Mouse (Mus musculus): Measurements from ENCODE around the gene Capn2. TPM values are rescaled to one million over a fixed set of nuclear protein-coding genes. Genes with fewer than 3 reads are reported as not detected.

Capn2 gene
- total and polyA plus RNA-seq, 3 experiments: 28.0 to 65.3 (median 63.9) TPM

GRCm38 (mm10) chr1:182497736-182498135 lies 19.7 kb downstream of the Capn2 start:
- peaks cover 12% of the 10 kb centered on the region; the same call in 1 of the 2 replicates for H3K36me3 ChIP-seq (ENCODE audit: control insufficient read depth, insufficient read depth, low read length)
- WGBS: 19% methylated on average over 4 of the region's 4 CpGs
- no peak overlapping the region for H3K4me3 ChIP-seq
- H3K79me2 ChIP-seq (replicated peaks; ENCODE audit: control insufficient read depth, insufficient read depth, low read length): peaks cover 1% of the 10 kb centered on the region
- no peaks in the 10 kb centered on the region for H3K27me3 ChIP-seq (ENCODE audit: control insufficient read depth, insufficient read depth, low read length)
- peak overlapping the region; percentile 53 for H3K27ac ChIP-seq
- no peak overlapping the region for H3K9ac ChIP-seq (ENCODE audit: low read depth, low read length)
- intact Hi-C loops (cut with DNase I): no loop called here
- no peak for TF ChIP-seq EP300 (IDR thresholded peaks at IDR 0.05; ENCODE audit: insufficient read depth, low read depth, low read length)
- TF ChIP-seq POLR2A (IDR thresholded peaks at IDR 0.05; ENCODE audit: insufficient read depth, low read depth, low read length): no peak
- TF ChIP-seq CTCF (IDR thresholded peaks at IDR 0.05): no peak
- no peak for DNase-seq
- H3K4me1 ChIP-seq (ENCODE audit: control insufficient read depth, insufficient read depth, low read length): peaks cover 57% of the 10 kb centered on the region

DNA sequence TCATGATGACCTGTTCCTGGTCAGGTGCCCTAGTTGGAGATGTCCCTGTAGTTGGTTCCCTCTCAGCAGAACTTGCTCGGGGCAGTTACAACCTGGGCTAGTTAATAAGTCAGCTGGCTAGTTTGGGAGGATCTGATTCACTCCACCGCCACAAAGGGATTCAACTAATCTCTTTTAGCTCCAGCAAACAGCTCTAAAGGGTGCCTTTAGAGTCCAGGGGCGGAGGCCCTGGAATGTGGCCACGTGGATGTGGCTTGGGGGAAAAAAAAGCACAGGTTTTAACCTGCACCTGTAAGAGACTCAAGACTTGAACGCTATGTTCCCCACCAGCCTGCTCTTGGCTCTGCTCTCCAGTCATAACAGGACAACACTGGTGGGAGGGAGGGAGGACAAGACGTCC lies 20.7 kb downstream of the Capn2 start:
- DNase-seq: no peak
- Histone ChIP-seq H3K36me3 (ENCODE audit: control insufficient read depth, insufficient read depth, low read length) (peaks cover 12% of the 10 kb centered on the region; the same call in 1 of the 2 replicates), H3K4me3 (no peak overlapping the region), H3K9ac (ENCODE audit: low read depth, low read length) (no peak overlapping the region), H3K79me2 (replicated peaks; ENCODE audit: control insufficient read depth, insufficient read depth, low read length) (peaks cover 1% of the 10 kb centered on the region), H3K27me3 (ENCODE audit: control insufficient read depth, insufficient read depth, low read length) (no peaks in the 10 kb centered on the region), H3K4me1 (ENCODE audit: control insufficient read depth, insufficient read depth, low read length) (peaks cover 57% of the 10 kb centered on the region), H3K27ac (no peak overlapping the region; the same call in 1 of the 2 replicates)
- WGBS: 57% methylated on average over 6 of the region's 6 CpGs
- TF ChIP-seq POLR2A (IDR thresholded peaks at IDR 0.05; ENCODE audit: insufficient read depth, low read depth, low read length) (no peak), CTCF (IDR thresholded peaks at IDR 0.05) (no peak), EP300 (IDR thresholded peaks at IDR 0.05; ENCODE audit: insufficient read depth, low read depth, low read length) (0 out of 2 replicates have a peak, but pooled peaks have one; percentile 33)
- intact Hi-C loops (cut with DNase I): no loop called here

DNA sequence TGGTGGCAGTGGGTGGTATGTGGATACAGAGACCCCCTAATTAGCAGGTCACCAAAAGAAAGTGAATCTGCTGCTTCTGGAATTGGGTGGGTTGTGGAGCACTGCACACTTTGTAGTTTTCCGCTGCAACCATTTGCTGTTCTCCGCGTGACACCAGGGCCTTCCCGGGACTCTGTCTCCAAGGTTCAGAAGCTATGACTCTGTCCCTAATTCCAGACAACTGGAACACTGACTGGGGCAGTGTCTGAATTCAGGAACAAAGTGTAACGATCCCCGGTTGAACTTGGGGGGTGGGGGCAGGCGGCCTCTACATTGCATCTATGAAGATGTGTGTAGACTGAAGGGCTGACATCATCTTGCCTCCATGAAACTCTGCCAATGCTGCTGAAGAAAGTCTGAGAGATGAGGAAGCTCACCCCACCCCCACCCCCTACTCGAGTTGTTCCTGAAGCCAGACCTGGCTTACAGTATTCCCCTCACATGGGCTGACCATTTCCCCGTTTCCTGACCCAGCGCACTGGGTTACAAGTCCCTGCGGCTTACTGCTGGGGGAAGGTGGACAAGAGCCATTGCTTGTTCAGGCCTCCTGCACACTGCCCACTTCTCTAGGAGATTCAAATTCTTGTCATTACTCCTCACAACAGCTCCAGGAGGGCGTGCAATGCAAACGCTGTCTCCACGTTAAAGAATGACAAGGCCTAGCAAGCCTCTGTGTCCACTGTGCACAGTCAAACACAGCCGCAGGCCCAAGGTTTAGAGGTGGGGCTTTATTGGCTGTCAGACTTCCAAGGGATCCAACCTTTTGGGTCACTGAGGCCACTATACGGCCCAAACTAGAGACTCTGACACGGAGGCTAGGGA lies 22.9 kb downstream of the Capn2 start:
- Histone ChIP-seq H3K27me3 (ENCODE audit: control insufficient read depth, insufficient read depth, low read length) (no peaks in the 10 kb centered on the region), H3K9ac (ENCODE audit: low read depth, low read length) (no peak overlapping the region), H3K4me3 (no peak overlapping the region), H3K36me3 (ENCODE audit: control insufficient read depth, insufficient read depth, low read length) (peaks cover 11% of the 10 kb centered on the region; the same call in 1 of the 2 replicates), H3K27ac (peak overlapping the region; percentile 13), H3K4me1 (ENCODE audit: control insufficient read depth, insufficient read depth, low read length) (peaks cover 45% of the 10 kb centered on the region), H3K79me2 (replicated peaks; ENCODE audit: control insufficient read depth, insufficient read depth, low read length) (peaks cover 1% of the 10 kb centered on the region)
- DNase-seq: no peak
- WGBS: 48% methylated on average over 17 of the region's 17 CpGs
- TF ChIP-seq CTCF (IDR thresholded peaks at IDR 0.05) (no peak), EP300 (IDR thresholded peaks at IDR 0.05; ENCODE audit: insufficient read depth, low read depth, low read length) (peak; percentile 14; the same call in 1 of the 2 replicates), POLR2A (IDR thresholded peaks at IDR 0.05; ENCODE audit: insufficient read depth, low read depth, low read length) (no peak)
- intact Hi-C loops (cut with DNase I): no loop called here

DNA sequence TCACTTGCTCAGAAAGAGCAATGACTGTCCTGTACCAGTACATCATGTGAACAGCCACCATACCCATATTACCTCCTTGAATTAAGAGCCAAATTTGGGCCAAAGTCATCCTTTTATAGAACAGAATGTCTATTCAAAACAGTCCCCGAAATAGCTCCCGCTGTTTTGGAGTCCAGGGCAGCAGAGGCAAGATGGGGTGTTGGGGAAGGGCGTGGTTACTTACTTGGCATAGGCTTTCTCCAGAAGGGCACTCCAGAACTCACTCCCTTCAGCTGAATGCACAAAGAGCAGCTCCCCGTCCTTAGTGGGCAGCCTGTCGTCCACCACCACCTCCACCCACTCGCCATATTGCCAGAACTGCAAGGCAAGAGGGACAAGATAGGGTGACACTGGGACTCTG lies 25.6 kb downstream of the Capn2 start:
- Histone ChIP-seq H3K9ac (ENCODE audit: low read depth, low read length) (no peak overlapping the region), H3K27ac (no peak overlapping the region; the same call in 1 of the 2 replicates), H3K36me3 (ENCODE audit: control insufficient read depth, insufficient read depth, low read length) (peaks cover 3% of the 10 kb centered on the region; the same call in 1 of the 2 replicates), H3K4me1 (ENCODE audit: control insufficient read depth, insufficient read depth, low read length) (peaks cover 33% of the 10 kb centered on the region), H3K4me3 (no peak overlapping the region), H3K79me2 (replicated peaks; ENCODE audit: control insufficient read depth, insufficient read depth, low read length) (peaks cover 1% of the 10 kb centered on the region), H3K27me3 (ENCODE audit: control insufficient read depth, insufficient read depth, low read length) (no peaks in the 10 kb centered on the region)
- intact Hi-C loops (cut with DNase I): no loop called here
- DNase-seq: no peak
- WGBS: 61% methylated on average over 6 of the region's 6 CpGs
- TF ChIP-seq CTCF (IDR thresholded peaks at IDR 0.05): no peak

GRCm38 (mm10) chr1:182490568-182490967 lies 26.8 kb downstream of the Capn2 start:
- WGBS: 80% methylated on average over 7 of the region's 7 CpGs
- H3K27me3 ChIP-seq (ENCODE audit: control insufficient read depth, insufficient read depth, low read length): no peaks in the 10 kb centered on the region
- intact Hi-C loops (cut with DNase I): no loop called here
- peaks cover 3% of the 10 kb centered on the region; the same call in 1 of the 2 replicates for H3K36me3 ChIP-seq (ENCODE audit: control insufficient read depth, insufficient read depth, low read length)
- peak overlapping the region; percentile 58 for H3K27ac ChIP-seq
- peaks cover 27% of the 10 kb centered on the region for H3K4me1 ChIP-seq (ENCODE audit: control insufficient read depth, insufficient read depth, low read length)
- peaks cover under 1% of the 10 kb centered on the region for H3K79me2 ChIP-seq (replicated peaks; ENCODE audit: control insufficient read depth, insufficient read depth, low read length)
- H3K9ac ChIP-seq (ENCODE audit: low read depth, low read length): no peak overlapping the region
- no peak overlapping the region for H3K4me3 ChIP-seq
- no peak for DNase-seq
- peak; percentile 40 for TF ChIP-seq CTCF (IDR thresholded peaks at IDR 0.05)
- TF ChIP-seq POLR2A (IDR thresholded peaks at IDR 0.05; ENCODE audit: insufficient read depth, low read depth, low read length): no peak
- no peak for TF ChIP-seq EP300 (IDR thresholded peaks at IDR 0.05; ENCODE audit: insufficient read depth, low read depth, low read length)
